Mouse (Mus musculus) limb, embryonic 10.5 days (tissue): ENCODE measurements around the gene Thrsp. TPM values are rescaled to one million over a fixed set of nuclear protein-coding genes. Genes with fewer than 3 reads are reported as not detected.
"Not testable (repeated sequence)": the region's sequence is repeated elsewhere in the genome, so short reads cannot be mapped to it uniquely, and the experiment has no call there.

Experiments
- DNase-seq: peaks from one replicate; pipeline ENCODE4 v3.0.0-alpha.2; 2017; ENCODE audit warnings: low spot score
- H3K27ac ChIP-seq: fragments of 300-500 bp; sonication (generic); 2 replicates; pipeline ENCODE4 v1.5.1; 2016; ENCODE audit warnings: mild to moderate bottlenecking
- H3K27me3 ChIP-seq: fragments of 300-500 bp; sonication (generic); 2 replicates; pipeline ENCODE4 v1.6.1; 2016; ENCODE audit warnings: low read depth, mild to moderate bottlenecking; ENCODE audit not compliant: poor library complexity, severe bottlenecking
- H3K36me3 ChIP-seq: fragments of 300-500 bp; sonication (generic); 2 replicates; pipeline ENCODE4 v1.6.1; 2016; ENCODE audit warnings: mild to moderate bottlenecking, moderate library complexity
- H3K4me1 ChIP-seq: fragments of 300-500 bp; sonication (generic); 2 replicates; pipeline ENCODE4 v1.6.1; 2016
- H3K4me3 ChIP-seq: fragments of 300-500 bp; sonication (generic); 2 replicates; pipeline ENCODE4 v1.5.1; 2016; ENCODE audit warnings: mild to moderate bottlenecking, moderate library complexity
- H3K9me3 ChIP-seq: fragments of 300-500 bp; sonication (generic); replicated peaks from 2 replicates; pipeline ENCODE4 v1.6.1; 2016; ENCODE audit warnings: mild to moderate bottlenecking
- WGBS: fragments of 180-500 bp; shearing (Covaris S2); methylation state at CpG from one replicate; pipeline ENCODE4 v1.1.7; 2016; 5-methylcytosine and 5-hydroxymethylcytosine counted together
- polyA plus RNA-seq: library from polyadenylated mRNA; unstranded; fragments of >200 nt; fragmentation: Nextera tagmentation; extraction: Ambion mirVana; gene quantifications from 2 replicates; pipeline ENCODE4 v1.2.1, GENCODE M21; 2016

Gene Thrsp
- 0.45 and 0.46 TPM in 2 replicates for polyA plus RNA-seq

- DNase-seq, result no peak
- 82% methylated on average over 25 of the region's 25 CpGs for WGBS
- peaks cover 5% of the 10 kb centered on the region; the same call in 1 of the 2 replicates for H3K4me1 ChIP-seq
These were observed at the start of gene Thrsp for GRCm38 (mm10) chr7:97416906-97417777. TSS of gene Thrsp (minus strand) at chr7:97417730.

GRCm38 (mm10) chr7:97455577-97455976, 38.0 kb upstream of the Thrsp start:
- no peaks in the 10 kb centered on the region for H3K36me3 ChIP-seq
- DNase-seq, result no peak
- no peak overlapping the region for H3K27ac ChIP-seq
- H3K27me3 ChIP-seq, result no peaks in the 10 kb centered on the region
- H3K9me3 ChIP-seq, result no peaks in the 10 kb centered on the region
- H3K4me3 ChIP-seq, result no peak overlapping the region
- WGBS, result 80% methylated on average over 3 of the region's 3 CpGs
- H3K4me1 ChIP-seq, result peaks cover 13% of the 10 kb centered on the region

More at GRCm38 (mm10) chr7:97416906-97417777, at the start of gene Thrsp:
- no peak within 1 kb of the TSS for H3K27ac ChIP-seq
- H3K27me3 ChIP-seq, result no peaks in the 10 kb centered on the region
- peaks cover 10% of the 10 kb centered on the region for H3K36me3 ChIP-seq
- H3K9me3 ChIP-seq, result no peaks in the 10 kb centered on the region
- no peak within 1 kb of the TSS for H3K4me3 ChIP-seq

- peaks cover 13% of the 10 kb centered on the region for H3K4me1 ChIP-seq
- no peak for DNase-seq
- H3K9me3 ChIP-seq, result no peaks in the 10 kb centered on the region
- no peaks in the 10 kb centered on the region for H3K27me3 ChIP-seq
- H3K36me3 ChIP-seq, result no peaks in the 10 kb centered on the region
- 94% methylated on average over 10 of the region's 10 CpGs for WGBS
- H3K27ac ChIP-seq, result no peak overlapping the region
- no peak overlapping the region for H3K4me3 ChIP-seq
These were observed 37.3 kb upstream of the Thrsp start for GRCm38 (mm10) chr7:97454795-97455194.

GRCm38 (mm10) chr7:97453141-97453921, 35.8 kb upstream of the Thrsp start:
- Histone ChIP-seq H3K9me3 (no peaks in the 10 kb centered on the region), H3K27me3 (no peaks in the 10 kb centered on the region), H3K36me3 (no peaks in the 10 kb centered on the region), H3K4me1 (peaks cover 13% of the 10 kb centered on the region), H3K4me3 (peak overlapping the region; percentile 52), H3K27ac (peak overlapping the region; percentile 77)
- DNase-seq, result peak; percentile 61
- WGBS, result 8% methylated on average over 27 of the region's 27 CpGs

- Histone ChIP-seq H3K4me1 (peaks cover 13% of the 10 kb centered on the region), H3K36me3 (no peaks in the 10 kb centered on the region), H3K4me3 (no peak overlapping the region), H3K27me3 (no peaks in the 10 kb centered on the region), H3K9me3 (no peaks in the 10 kb centered on the region), H3K27ac (no peak overlapping the region)
- WGBS, result 93% methylated on average over 6 of the region's 6 CpGs
- no peak for DNase-seq
These were observed 34.7 kb upstream of the Thrsp start for GRCm38 (mm10) chr7:97452196-97452595.

- peaks cover 13% of the 10 kb centered on the region for H3K4me1 ChIP-seq
- WGBS, result 83% methylated on average over 2 of the region's 2 CpGs
- H3K27me3 ChIP-seq, H3K9me3 ChIP-seq, DNase-seq, H3K36me3 ChIP-seq, H3K4me3 ChIP-seq, H3K27ac ChIP-seq: not testable (repeated sequence)
These were observed 33.5 kb upstream of the Thrsp start, which contains the start of gene Kctd14 for GRCm38 (mm10) chr7:97451023-97451422. TSS of gene Kctd14 (plus strand) at chr7:97451323.

- H3K36me3 ChIP-seq, result no peaks in the 10 kb centered on the region
- H3K9me3 ChIP-seq, result no peaks in the 10 kb centered on the region
- 74% methylated on average over 6 of the region's 6 CpGs for WGBS
- no peak for DNase-seq
- no peaks in the 10 kb centered on the region for H3K4me1 ChIP-seq
- no peaks in the 10 kb centered on the region for H3K27me3 ChIP-seq
- no peak overlapping the region for H3K4me3 ChIP-seq
- H3K27ac ChIP-seq, result no peak overlapping the region
These were observed 29.6 kb upstream of the Thrsp start for GRCm38 (mm10) chr7:97447050-97447531.

GRCm38 (mm10) chr7:97446171-97446925, 28.8 kb upstream of the Thrsp start:
- Histone ChIP-seq H3K27ac (no peak overlapping the region), H3K4me1 (no peaks in the 10 kb centered on the region), H3K9me3 (no peaks in the 10 kb centered on the region), H3K27me3 (no peaks in the 10 kb centered on the region), H3K4me3 (no peak overlapping the region), H3K36me3 (no peaks in the 10 kb centered on the region)
- DNase-seq, result no peak
- WGBS, result 76% methylated on average over 6 of the region's 6 CpGs

- no peak overlapping the region for H3K27ac ChIP-seq
- no peaks in the 10 kb centered on the region for H3K9me3 ChIP-seq
- DNase-seq, result no peak
These were observed 21.5 kb upstream of the Thrsp start for GRCm38 (mm10) chr7:97438986-97439385.

GRCm38 (mm10) chr7:97434517-97434916, 17.0 kb upstream of the Thrsp start:
- no peaks in the 10 kb centered on the region for H3K27me3 ChIP-seq
- H3K4me1 ChIP-seq, result peaks cover 17% of the 10 kb centered on the region
- H3K9me3 ChIP-seq, result no peaks in the 10 kb centered on the region
- 92% methylated on average over 10 of the region's 10 CpGs for WGBS
- H3K4me3 ChIP-seq, result no peak overlapping the region
- no peak overlapping the region for H3K27ac ChIP-seq
- no peaks in the 10 kb centered on the region for H3K36me3 ChIP-seq
- no peak for DNase-seq

More at GRCm38 (mm10) chr7:97438986-97439385, 21.5 kb upstream of the Thrsp start:
- Histone ChIP-seq H3K36me3 (no peaks in the 10 kb centered on the region), H3K4me1 (peaks cover 9% of the 10 kb centered on the region; the same call in 1 of the 2 replicates), H3K27me3 (no peaks in the 10 kb centered on the region), H3K4me3 (no peak overlapping the region)

GRCm38 (mm10) chr7:97433517-97433916, 16.0 kb upstream of the Thrsp start:
- WGBS, result 85% methylated on average over 3 of the region's 3 CpGs
- not testable (repeated sequence) for H3K27me3 ChIP-seq

GRCm38 (mm10) chr7:97429705-97430104, 12.2 kb upstream of the Thrsp start:
- H3K9me3 ChIP-seq, result no peaks in the 10 kb centered on the region
- peak; percentile 57 for DNase-seq
- H3K36me3 ChIP-seq, result no peaks in the 10 kb centered on the region
- peak overlapping the region; percentile 58 for H3K27ac ChIP-seq
- 14% methylated on average over 5 of the region's 5 CpGs for WGBS
- H3K4me3 ChIP-seq, result no peak overlapping the region
- no peaks in the 10 kb centered on the region for H3K27me3 ChIP-seq
- peaks cover 18% of the 10 kb centered on the region for H3K4me1 ChIP-seq

More at GRCm38 (mm10) chr7:97433517-97433916, 16.0 kb upstream of the Thrsp start:
- DNase-seq, H3K9me3 ChIP-seq, H3K36me3 ChIP-seq, H3K4me3 ChIP-seq, H3K27ac ChIP-seq: not testable (repeated sequence)
- H3K4me1 ChIP-seq, result peaks cover 22% of the 10 kb centered on the region
